Mouse (Mus musculus) cerebellum, adult 2 months (tissue): ENCODE measurements around the gene Rnf20. TPM values are rescaled to one million over a fixed set of nuclear protein-coding genes. Genes with fewer than 3 reads are reported as not detected.
"Not testable (repeated sequence)": the region's sequence is repeated elsewhere in the genome, so short reads cannot be mapped to it uniquely, and the experiment has no call there.

Experiments
- DNase-seq, 2 experiments: peaks; one replicate each; pipeline ENCODE4 v3.0.0; 2021
- H3K27ac ChIP-seq: fragments of 200-500 bp; 2 replicates; pipeline ENCODE4 v1.5.1; 2012; ENCODE audit warnings: low read length, control low read depth, inconsistent platforms; ENCODE audit not compliant: insufficient read depth
- H3K27me3 ChIP-seq: fragments of 200-500 bp; 2 replicates; pipeline ENCODE4 v1.6.1; 2012; ENCODE audit warnings: inconsistent platforms, mild to moderate bottlenecking, low read length, moderate library complexity; ENCODE audit not compliant: control insufficient read depth, insufficient read depth
- H3K4me1 ChIP-seq: fragments of 200-500 bp; 2 replicates; pipeline ENCODE4 v1.6.1; 2011; ENCODE audit warnings: low read length; ENCODE audit not compliant: control insufficient read depth, insufficient read depth
- H3K4me3 ChIP-seq: fragments of 200-500 bp; replicated peaks from 2 replicates; pipeline ENCODE3; 2011; ENCODE audit warnings: mild to moderate bottlenecking, low read depth, low read length, control low read depth; ENCODE audit not compliant: insufficient read depth
- CTCF ChIP-seq: fragments of 200-500 bp; IDR thresholded peaks from 2 replicates; pipeline ENCODE4 v1.5.1; 2011; ENCODE audit warnings: low read depth, mild to moderate bottlenecking, control low read depth, low read length, moderate library complexity, borderline replicate concordance; ENCODE audit not compliant: insufficient read depth
- POLR2A ChIP-seq: fragments of 200-500 bp; IDR thresholded peaks from 2 replicates; pipeline ENCODE4 v1.6.1; 2011; ENCODE audit warnings: low read length, control low read depth, borderline replicate concordance; ENCODE audit not compliant: insufficient read depth
- WGBS: fragments of 180-500 bp; shearing (Covaris S2); methylation state at CpG from one replicate; pipeline ENCODE4 v1.1.7; 2018; 5-methylcytosine and 5-hydroxymethylcytosine counted together
- polyA plus RNA-seq: library from polyadenylated mRNA; depleted of rRNA; stranded (reverse); fragments of >200 nt; gene quantifications from 2 replicates; pipeline ENCODE4 v1.2.3, GENCODE M21; 2012

Gene Rnf20
- polyA plus RNA-seq, 1 experiment: 56.9 TPM

DNA sequence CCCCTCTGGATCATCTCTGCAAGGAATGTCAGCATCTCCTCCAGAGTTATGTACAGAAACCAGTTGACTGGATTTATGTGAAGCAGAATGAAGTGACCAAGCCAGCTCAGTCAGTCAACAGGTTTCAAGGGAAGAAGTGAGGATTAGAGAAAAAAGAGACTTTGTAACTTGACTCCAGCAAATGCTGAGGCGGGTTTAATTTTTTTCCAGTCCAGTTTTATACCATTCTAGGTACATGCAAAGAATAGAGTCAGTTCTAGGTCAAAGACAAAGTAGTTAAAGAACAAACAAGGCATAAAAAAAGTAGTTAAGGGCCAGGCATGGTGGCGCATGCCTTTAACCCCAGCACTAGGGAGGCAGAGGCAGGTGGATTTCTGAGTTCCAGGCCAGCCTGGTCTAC is 28.6 kb upstream of the Rnf20 start:
- H3K27ac ChIP-seq: no peak overlapping the region
- no peaks in the 10 kb centered on the region for H3K4me1 ChIP-seq
- TF ChIP-seq POLR2A: no peak
- no peak for TF ChIP-seq CTCF
- H3K4me3 ChIP-seq: no peak overlapping the region
- DNase-seq: no peak
- no peaks in the 10 kb centered on the region for H3K27me3 ChIP-seq
- 90% methylated on average over 2 of the region's 2 CpGs for WGBS

- no peak for DNase-seq
- TF ChIP-seq POLR2A (no peak), CTCF (no peak)
- Histone ChIP-seq H3K4me3 (no peak overlapping the region), H3K4me1 (no peaks in the 10 kb centered on the region), H3K27ac (no peak overlapping the region), H3K27me3 (no peaks in the 10 kb centered on the region)
- WGBS: 36% methylated on average over 1 of the region's 1 CpGs
Observed at GRCm38 (mm10) chr4:49604016-49604546, 27.7 kb upstream of the Rnf20 start.

GRCm38 (mm10) chr4:49604616-49605015 is 27.2 kb upstream of the Rnf20 start:
- Histone ChIP-seq H3K4me1 (no peaks in the 10 kb centered on the region), H3K27me3 (no peaks in the 10 kb centered on the region), H3K4me3 (no peak overlapping the region), H3K27ac (no peak overlapping the region)
- no peak for DNase-seq
- WGBS: 75% methylated on average over 5 of the region's 5 CpGs
- TF ChIP-seq POLR2A (no peak), CTCF (no peak)

- no peaks in the 10 kb centered on the region for H3K27me3 ChIP-seq
- H3K27ac ChIP-seq: no peak overlapping the region
- no peaks in the 10 kb centered on the region for H3K4me1 ChIP-seq
- no peak overlapping the region for H3K4me3 ChIP-seq
- WGBS: 93% methylated on average over 1 of the region's 1 CpGs
- no peak for DNase-seq
- TF ChIP-seq CTCF: no peak
- no peak for TF ChIP-seq POLR2A
Observed at GRCm38 (mm10) chr4:49605459-49605858, 26.3 kb upstream of the Rnf20 start.

DNA sequence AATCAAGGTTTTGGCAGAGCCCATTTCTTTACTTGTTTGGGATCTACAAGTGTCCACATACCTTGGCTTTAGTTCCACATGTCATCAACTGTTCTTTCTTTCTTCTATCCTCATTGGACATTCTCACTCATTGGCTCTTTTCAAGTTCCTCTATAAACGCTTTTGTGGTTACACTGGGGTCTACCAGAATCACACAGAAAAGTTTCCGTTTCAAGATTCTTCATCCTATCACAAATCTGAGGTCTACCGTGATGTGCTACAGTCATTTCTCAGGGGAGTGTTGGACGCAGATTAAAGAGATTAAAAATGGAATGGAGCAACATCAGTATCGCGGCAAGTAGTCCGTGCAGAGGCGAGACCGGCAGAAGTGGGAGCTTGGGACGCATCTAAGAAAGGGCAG is 14.9 kb upstream of the Rnf20 start:
- no peaks in the 10 kb centered on the region for H3K4me1 ChIP-seq
- 93% methylated on average over 10 of the region's 10 CpGs for WGBS
- DNase-seq: no peak
- TF ChIP-seq CTCF (no peak), POLR2A (no peak)
- H3K27ac ChIP-seq: no peak overlapping the region
- no peaks in the 10 kb centered on the region for H3K27me3 ChIP-seq
- no peak overlapping the region for H3K4me3 ChIP-seq

DNA sequence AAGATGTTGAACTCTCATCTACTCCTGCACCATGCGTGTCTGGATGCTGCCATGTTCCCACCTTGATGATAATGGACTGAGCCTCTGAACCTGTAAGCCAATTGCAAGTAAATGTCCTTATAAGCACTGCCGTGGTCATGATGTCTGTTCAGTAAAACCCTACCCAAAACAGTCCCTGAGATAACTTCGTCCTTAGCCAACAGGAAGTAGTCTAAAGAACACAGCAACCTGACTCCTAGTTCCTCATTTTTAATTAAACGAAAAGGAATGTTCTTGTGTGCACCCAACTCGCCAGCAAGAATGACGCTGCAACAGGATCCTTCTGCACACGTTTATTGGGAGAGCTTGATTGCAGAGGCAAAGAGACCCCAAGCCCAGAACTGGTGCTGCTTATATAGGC is 11.9 kb upstream of the Rnf20 start:
- 92% methylated on average over 7 of the region's 7 CpGs for WGBS
- H3K27me3 ChIP-seq, H3K4me3 ChIP-seq, DNase-seq, H3K4me1 ChIP-seq, H3K27ac ChIP-seq: not testable (repeated sequence)

- TF ChIP-seq POLR2A: no peak
- TF ChIP-seq CTCF: no peak
- Histone ChIP-seq H3K4me3 (no peak overlapping the region), H3K4me1 (no peaks in the 10 kb centered on the region), H3K27me3 (no peaks in the 10 kb centered on the region), H3K27ac (no peak overlapping the region)
- DNase-seq: no peak
- WGBS: 84% methylated on average over 2 of the region's 2 CpGs
Observed at GRCm38 (mm10) chr4:49622272-49622671, 9.5 kb upstream of the Rnf20 start.

DNA sequence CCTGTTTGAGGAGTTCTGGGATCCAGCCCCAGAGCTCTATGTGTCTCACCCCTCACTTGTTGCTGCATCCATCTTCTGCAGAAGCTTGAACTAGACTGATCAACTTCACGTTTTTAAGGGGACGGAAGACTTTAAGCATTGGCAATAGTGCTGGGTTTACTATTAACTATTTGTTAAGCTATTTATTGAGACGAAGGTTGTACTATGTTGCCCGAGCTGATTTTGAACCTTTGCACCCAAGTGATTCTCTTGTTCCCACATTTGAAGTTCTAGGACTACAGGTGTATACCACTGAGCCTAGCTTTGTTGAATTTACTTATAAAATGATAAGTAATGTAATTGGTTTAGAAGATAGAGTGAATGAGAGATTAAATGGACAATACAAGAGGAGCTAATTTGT is 7.9 kb upstream of the Rnf20 start:
- no peak for DNase-seq
- H3K4me1 ChIP-seq: no peaks in the 10 kb centered on the region
- WGBS: 80% methylated on average over 4 of the region's 4 CpGs
- TF ChIP-seq POLR2A: no peak
- TF ChIP-seq CTCF: no peak
- no peak overlapping the region for H3K27ac ChIP-seq
- no peaks in the 10 kb centered on the region for H3K27me3 ChIP-seq
- H3K4me3 ChIP-seq: no peak overlapping the region

DNA sequence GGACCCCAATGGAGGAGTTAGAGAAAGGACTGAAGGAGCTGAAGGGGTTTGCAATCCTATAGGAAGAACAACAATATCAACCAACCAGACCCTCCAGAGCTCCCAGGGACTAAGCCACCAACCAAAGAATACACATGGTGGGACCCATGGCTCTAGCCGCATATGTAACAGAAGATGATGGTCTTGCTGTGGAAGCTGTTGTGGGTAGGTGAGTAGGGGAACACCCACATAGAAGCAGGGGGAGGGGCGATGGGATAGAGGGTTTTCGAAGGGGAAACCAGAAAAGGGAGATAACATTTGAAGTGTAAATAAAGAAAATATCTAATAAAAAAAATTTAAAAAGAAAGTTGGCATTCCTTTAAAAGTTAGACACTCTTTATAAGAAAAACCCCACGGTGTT is 6.8 kb upstream of the Rnf20 start:
- 93% methylated on average over 4 of the region's 4 CpGs for WGBS

More for the DNA sequence above, 6.8 kb upstream of the Rnf20 start:
- not testable (repeated sequence) for H3K4me3 ChIP-seq, H3K27ac ChIP-seq, DNase-seq, H3K4me1 ChIP-seq, H3K27me3 ChIP-seq
